Mouse (Mus musculus): ENCODE measurements at regions not wholly inside any gene's neighbourhood (a gene's known extent, or its start where the extent isn't known, plus 50 kb on each side); places are given as distances from the start of the nearest gene placed in this dataset.

DNA sequence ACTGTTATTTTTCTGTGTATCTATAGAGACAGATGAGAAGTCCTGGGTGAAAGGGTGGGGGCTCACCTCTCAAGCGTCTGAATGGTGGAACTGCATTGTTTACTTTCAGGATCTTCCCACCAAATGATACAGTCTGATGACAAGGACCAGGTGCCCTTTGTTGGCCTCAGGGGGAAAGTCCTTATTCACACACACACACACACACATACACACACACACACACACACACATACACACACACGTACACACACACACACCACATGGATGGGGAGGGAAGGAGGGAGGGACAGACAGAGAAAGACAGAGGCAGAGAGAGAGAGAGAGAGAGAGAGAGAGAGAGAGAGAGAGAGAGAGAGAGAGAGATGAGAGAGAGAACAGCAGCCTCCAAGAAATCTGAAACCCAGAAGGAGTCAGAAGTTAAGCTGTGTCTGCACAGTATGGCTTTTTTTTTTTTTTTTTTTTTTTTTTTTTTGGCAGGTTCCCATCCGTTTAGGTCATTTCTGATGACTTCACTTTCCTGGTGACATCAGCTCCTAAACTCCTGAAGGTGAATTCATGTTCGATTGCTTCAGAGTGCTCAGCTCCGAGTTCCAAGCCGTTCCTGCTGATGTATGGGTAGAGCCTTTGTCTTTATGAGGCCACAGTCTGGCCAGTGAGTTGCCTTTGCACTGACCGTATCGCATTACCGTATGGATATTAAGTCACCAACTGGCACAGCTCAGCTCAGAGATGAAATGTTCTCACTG, 273.4 kb downstream of the Kcnrg start:
- in situ Hi-C loops (cut with MboI, MseI): no loop called here

DNA sequence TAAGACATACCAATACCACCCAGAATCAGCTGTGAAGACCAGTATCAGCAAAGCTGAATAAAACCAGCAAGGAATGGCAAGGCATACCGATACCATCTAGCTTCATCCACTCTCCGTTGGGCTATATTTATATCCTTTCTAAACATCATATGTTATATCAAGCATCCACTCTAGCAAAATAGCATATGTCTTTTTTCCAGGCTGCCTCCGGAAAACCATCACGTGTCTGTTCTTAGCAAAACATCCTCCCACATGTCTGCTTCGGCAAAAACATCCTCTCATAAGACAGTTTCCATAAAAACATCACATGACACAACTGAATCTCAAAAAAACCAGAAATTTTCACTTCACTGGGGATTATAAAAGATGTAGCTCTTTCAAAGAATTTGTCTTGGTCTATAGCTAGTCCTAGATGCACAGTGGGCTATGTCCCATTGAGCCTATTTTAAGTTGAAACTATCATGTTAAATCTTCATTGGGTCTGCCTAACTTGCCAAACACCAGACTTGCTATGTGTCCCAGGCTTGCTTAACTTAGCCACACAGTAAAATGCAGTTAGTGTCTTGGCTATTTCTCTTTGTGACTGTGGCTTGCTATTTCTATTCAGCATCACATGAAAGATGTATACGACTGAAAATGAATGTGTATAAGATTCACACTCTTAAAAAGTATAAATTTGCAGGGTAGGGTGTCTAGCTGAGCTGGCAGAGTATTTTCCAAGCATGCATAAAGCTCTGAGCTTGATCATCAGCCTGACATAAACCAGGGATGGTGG, 278.2 kb downstream of the Kcnrg start:
- in situ Hi-C loops (cut with MboI, MseI): no loop called here

DNA sequence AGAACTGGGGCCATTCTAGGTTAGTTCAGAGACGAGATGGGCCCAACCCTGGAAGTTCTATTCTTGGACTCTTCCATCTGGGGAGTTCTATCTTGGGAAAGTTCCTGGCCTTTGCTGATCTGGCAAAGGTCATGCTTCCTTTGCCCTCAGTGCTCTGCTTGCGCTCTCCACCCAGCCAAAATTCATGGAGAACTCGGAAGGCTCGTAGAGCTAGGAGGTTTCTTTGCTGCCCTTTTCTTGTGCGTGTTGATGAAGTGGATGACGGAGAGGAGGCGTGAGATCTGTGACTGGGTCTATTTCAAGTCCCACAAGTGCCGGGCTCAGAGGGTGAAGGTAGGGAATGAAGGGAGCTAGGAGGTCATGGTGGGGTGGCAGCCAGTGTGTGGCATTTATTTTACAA, 282.4 kb downstream of the Kcnrg start:
- in situ Hi-C loops (cut with MboI, MseI): no loop called here

DNA sequence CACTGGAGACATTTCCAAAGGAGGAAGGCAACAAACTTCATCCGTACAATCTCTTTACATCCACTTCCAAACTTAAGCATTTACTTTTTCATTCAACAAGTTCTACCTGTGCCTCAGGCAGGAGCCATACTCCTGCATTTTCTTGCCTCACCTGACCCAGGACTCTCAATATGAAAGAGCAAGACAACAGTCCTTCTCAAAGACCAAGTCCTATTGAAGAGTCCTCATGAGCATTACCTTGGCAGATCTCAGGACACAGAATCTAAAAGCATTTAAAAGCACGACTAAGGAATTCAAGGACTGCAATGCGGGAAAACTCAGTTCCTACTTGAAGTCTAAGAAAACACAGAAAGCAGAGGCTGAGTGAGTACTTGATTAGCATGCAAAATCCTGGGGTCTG, 286.5 kb downstream of the Kcnrg start:
- in situ Hi-C loops (cut with MboI, MseI): no loop called here

DNA sequence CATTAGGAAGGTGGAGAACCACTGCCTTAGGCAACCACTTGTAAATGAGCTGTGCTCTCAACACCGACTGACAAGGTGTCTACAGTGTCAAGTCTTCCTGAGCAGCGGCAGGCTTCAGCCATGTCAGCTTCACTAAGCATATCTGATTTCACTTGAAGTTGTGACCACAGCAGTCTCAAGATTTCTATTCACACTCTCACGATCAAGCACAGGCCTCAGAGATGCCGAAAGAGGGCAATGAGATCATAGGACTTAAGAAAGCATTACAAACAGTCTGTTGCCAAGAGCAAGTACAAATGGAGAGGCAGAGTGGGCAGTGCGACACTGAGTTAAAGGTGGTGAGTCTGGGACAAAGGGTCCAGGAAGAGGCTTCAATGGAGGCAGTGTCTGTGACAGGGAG, 289.6 kb downstream of the Kcnrg start:
- in situ Hi-C loops (cut with MboI, MseI): no loop called here

- in situ Hi-C loops (cut with MboI, MseI): no loop called here
Observed at GRCm38 (mm10) chr14:61898664-61899063, 291.4 kb downstream of the Kcnrg start.

DNA sequence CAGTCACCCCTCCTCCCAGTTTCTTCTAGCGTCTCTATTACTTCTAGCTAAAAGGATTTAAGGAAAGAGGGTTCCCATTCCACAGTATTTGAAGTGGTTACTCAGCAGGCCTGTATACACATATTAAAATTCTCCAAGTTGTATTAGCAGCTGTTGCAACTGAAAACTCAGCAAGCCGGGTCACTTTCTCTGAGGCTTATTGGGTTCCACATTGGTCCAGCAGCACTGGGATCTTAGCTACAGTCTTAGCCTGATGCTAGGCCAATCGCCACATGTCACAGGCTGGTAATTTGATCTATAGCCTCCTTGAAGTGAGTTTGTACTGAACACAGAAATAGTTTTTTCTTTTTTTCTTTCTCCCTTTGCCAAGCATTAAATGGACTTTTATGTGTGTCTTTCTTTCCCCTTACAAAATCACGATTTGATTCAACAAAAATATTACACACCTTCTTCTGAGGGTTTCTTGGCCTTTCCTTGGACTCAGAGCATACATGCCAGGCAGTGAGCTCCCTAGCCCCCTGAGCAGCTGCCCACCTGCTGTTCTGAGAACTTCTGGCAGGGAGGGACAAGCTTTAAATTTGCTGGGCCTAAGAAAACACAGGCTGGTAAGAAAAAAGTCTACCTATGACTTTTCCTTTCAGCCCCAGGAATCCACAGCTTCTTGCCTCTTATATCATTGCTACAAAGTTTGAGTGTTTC, 297.3 kb downstream of the Kcnrg start:
- in situ Hi-C loops (cut with MboI, MseI): no loop called here

GRCm38 (mm10) chr14:61918113-61918512, 310.9 kb downstream of the Kcnrg start:
- in situ Hi-C loops (cut with MboI, MseI): no loop called here

GRCm38 (mm10) chr14:61931811-61932210, 324.6 kb downstream of the Kcnrg start:
- in situ Hi-C loops (cut with MboI, MseI): no loop called here

GRCm38 (mm10) chr14:61941682-61942081, 334.4 kb downstream of the Kcnrg start:
- in situ Hi-C loops (cut with MboI, MseI): loop anchor here in 1 of 2 experiments (5.0 kb wide), 1 partner anchor 74 kb away; no protein-coding TSS in a partner anchor

- in situ Hi-C loops (cut with MboI, MseI): no loop called here
Observed at GRCm38 (mm10) chr14:61945659-61946058, 338.4 kb downstream of the Kcnrg start.

DNA sequence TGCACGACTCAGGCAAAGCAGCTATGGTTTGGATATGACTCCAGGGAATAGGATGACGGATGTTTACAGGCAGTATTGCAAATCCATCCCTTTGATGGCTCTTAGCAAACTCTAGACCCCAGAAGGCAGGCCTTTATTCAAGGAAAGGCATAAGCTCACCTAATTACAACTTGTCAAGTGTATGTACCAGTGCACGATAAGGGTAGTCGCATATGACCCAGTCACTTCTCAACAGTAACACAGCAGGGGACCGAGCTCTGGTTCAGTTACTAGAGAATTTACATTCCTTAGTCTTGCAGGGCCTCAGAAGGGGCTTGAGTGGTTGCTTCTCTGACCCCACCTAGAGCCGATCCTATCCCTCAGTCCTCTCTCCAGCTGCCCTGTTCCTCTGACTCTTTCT, 342.2 kb downstream of the Kcnrg start:
- in situ Hi-C loops (cut with MboI, MseI): no loop called here

- in situ Hi-C loops (cut with MboI, MseI): no loop called here
Observed at GRCm38 (mm10) chr14:61950004-61950403, 342.4 kb upstream of the Rnaseh2b start.

DNA sequence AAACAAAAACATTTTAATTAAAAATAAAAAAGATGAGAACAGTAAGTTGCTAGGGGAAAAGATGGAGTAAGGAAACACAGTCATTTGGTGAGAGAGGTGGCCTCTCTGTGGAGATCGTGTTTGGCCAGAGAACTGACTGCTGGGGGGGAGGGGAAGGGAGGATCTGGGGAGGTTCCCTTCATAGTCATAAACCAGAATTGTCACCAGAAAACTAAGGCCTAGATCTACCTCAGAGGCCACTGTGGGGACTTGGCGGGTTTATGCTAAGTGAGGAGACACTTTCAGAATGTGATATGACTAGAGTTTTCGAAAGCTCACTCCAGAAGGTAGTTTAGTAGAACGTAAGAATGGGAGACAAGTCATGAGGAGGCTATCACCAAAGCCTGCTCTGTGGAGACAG, 339.4 kb upstream of the Rnaseh2b start:
- in situ Hi-C loops (cut with MboI, MseI): no loop called here

DNA sequence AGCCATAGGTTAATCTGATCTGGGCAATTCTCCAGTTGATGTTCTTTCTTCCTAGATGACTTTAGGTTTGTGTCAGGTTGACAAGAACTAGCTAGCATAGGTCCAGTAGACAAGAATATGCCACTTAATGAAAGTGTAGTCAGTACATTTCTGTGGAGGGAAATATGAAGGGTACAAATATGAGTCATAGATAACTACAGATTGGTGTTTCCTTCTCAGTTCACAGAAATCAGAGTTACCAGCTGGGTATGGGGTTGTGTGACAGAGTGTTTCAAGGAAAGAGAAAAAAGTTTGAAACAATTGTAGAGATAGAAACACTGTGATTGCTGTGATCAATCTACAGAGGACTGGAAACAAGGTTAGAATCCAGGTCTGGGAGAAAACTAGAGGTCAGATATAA, 337.0 kb upstream of the Rnaseh2b start:
- in situ Hi-C loops (cut with MboI, MseI): no loop called here

DNA sequence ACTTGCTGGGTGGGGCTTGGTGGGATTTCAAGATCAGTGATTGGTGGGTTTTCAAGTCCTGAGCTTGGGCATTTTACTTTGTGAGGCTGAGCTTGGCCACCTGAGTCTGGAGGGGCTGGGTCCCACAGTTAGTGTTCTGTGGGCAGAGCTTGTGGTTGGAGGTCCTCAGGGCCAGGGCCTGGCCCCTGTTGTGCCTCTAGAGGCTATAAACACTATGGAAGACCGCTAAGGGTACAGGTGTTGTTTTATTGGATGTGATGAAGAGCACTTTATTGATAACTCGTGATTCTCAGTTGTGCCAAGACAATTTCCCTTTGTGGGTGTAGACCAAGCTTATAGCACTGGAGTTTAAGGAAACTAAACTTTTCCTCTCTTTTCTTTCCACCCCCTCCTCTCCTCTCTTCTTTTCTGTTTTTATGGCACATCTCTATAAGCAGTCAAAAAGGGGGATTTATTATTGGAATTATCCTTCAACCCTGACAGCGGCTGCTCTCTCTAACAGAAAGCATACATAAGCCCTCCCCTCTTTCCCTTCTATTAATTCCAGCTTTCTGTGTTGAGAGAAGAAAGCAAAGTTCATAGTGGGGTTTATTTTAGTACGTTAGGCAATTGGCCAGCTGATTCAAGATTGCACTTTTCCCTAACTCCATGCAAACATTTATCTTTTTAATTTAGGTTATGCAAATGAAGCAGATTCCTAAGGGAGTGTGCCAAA, 332.0 kb upstream of the Rnaseh2b start:
- in situ Hi-C loops (cut with MboI, MseI): no loop called here

DNA sequence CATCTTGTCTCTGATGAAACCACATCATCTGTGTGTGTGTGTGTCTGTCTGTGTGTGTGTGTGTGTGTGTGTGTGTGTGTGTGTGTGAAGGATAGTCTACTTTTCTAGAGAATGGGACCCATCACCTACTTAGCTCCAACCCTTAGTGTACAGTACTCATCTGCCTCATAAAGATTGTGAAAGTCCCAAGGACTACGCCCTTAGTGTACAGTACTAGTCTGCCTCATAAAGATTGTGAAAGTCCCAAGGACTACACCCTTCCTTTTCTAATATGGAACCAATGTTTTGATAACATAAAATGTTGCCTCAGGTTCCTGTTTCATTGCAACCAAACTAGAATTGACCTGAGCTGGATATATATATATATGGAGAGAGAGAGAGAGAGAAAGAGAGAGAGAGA, 323.9 kb upstream of the Rnaseh2b start:
- in situ Hi-C loops (cut with MboI, MseI): no loop called here

GRCm38 (mm10) chr14:61968957-61969535, 323.3 kb upstream of the Rnaseh2b start:
- in situ Hi-C loops (cut with MboI, MseI): no loop called here

GRCm38 (mm10) chr14:61970591-61970990, 321.8 kb upstream of the Rnaseh2b start:
- in situ Hi-C loops (cut with MboI, MseI): no loop called here

DNA sequence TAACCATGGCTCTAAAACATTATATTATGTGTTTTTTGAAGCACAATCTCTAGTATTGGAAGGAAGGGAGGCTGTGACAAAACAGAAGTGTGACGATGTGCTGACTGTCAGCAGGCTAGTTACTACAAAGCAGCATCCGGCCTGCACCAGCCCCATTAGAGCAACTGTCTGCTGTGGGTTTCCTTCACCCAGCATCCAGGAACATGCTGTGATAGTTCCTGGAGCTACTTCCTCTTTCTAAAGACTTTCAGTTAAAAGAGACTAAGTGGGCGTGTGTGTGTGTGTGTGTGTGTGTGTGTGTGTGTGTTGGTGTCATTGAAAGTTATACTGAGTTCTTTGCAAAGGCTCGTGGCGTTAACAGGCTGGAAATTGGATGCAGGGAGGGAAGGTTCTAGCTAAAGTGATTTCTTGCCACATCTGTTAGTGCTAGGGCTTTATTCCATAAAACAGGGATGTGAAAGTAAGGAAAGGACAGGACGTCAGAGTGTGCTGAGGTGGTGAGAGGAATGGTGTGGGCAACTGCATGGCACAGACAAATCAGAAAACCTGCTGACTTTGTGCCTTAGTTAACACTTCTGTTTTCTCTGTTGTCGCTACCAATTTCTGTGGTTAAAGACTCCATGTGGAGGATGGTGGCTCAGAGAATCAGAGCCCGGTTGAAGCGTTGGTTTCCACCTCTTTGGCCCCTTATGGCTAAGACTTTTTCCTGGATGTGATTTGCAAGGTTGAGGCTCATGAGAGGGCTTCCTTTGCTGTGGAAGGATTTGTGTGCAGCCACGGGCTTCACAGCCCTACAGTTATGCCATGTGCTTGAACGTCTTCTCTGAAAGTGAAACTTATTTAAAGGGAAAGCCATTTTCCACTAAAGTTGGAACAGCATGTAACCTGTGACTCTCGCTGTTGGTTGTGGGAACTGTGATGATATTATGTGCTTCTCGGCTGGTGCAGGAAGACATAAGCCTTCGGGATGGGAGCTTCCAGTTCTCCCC, 321.0 kb upstream of the Rnaseh2b start:
- in situ Hi-C loops (cut with MboI, MseI): no loop called here
